Mouse (Mus musculus) forebrain, embryonic 11.5 days (tissue): ENCODE measurements at regions not wholly inside any gene's neighbourhood (a gene's known extent, or its start where the extent isn't known, plus 50 kb on each side); places are given as distances from the start of the nearest gene placed in this dataset.

Experiments
- ATAC-seq: fragments of 200-750 bp; cut with Nextera tagmentation; replicated peaks from 2 replicates; pipeline ENCODE4 v1.8.0; 2017; ENCODE audit warnings: moderate TSS enrichment; ENCODE audit not compliant: low FRiP score
- DNase-seq: peaks from one replicate; pipeline ENCODE4 v3.0.0-alpha.2; 2017; ENCODE audit warnings: low spot score
- H3K27ac ChIP-seq: fragments of 300-500 bp; sonication (generic); 2 replicates; pipeline ENCODE4 v1.5.1; 2014; ENCODE audit warnings: low read depth, low read length
- H3K27me3 ChIP-seq: fragments of 300-500 bp; sonication (generic); 2 replicates; pipeline ENCODE4 v1.6.1; 2014; ENCODE audit warnings: mild to moderate bottlenecking, low read length, mixed read lengths; ENCODE audit not compliant: control insufficient read depth, insufficient read depth
- H3K36me3 ChIP-seq: fragments of 300-500 bp; sonication (generic); 2 replicates; pipeline ENCODE4 v1.6.1; 2014; ENCODE audit warnings: mild to moderate bottlenecking, low read length, moderate library complexity, mixed read lengths; ENCODE audit not compliant: control insufficient read depth, insufficient read depth
- H3K4me1 ChIP-seq: fragments of 300-500 bp; sonication (generic); replicated peaks from 2 replicates; pipeline ENCODE4 v1.6.1; 2014; ENCODE audit warnings: low read length, mixed read lengths; ENCODE audit not compliant: control insufficient read depth, insufficient read depth
- H3K4me2 ChIP-seq: fragments of 300-500 bp; sonication (generic); 2 replicates; pipeline ENCODE4 v1.6.1; 2014; ENCODE audit warnings: low read depth, mild to moderate bottlenecking, low read length, moderate library complexity, mixed read lengths; ENCODE audit not compliant: severe bottlenecking
- H3K4me3 ChIP-seq: fragments of 300-500 bp; sonication (generic); 2 replicates; pipeline ENCODE4 v1.5.1; 2014; ENCODE audit warnings: low read depth, low read length
- H3K9ac ChIP-seq: fragments of 300-500 bp; sonication (generic); 2 replicates; pipeline ENCODE4 v1.6.1; 2014; ENCODE audit warnings: low read length
- H3K9me3 ChIP-seq: fragments of 300-500 bp; sonication (generic); 2 replicates; pipeline ENCODE4 v1.6.1; 2016; ENCODE audit warnings: low read length, mixed read lengths; ENCODE audit not compliant: control insufficient read depth
- WGBS: fragments of 180-500 bp; shearing (Covaris S2); extraction: QIAGEN DNeasy Blood & Tissue Kit; methylation state at CpG from one replicate; pipeline ENCODE4 v1.1.7; 2014; 5-methylcytosine and 5-hydroxymethylcytosine counted together

DNA sequence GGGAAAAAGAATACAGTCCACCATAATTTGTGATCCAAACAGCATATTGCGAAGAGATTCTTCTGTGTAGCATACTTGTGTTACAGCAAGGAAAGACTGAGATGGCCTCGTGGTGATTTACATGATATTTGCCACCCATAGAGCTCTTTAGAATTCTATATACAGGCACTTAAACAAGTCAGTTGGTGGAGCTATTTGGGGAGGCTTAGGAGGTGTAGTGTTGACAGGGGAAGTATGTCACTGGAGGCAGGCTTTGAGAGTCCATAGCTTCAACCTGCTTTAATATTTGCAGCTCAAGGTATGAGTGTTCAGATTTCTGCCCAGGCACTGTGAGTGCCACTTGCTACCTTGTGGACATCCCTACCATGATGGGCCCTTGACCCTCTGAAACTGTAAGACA is 187.3 kb downstream of the Ostf1 start:
- H3K36me3 ChIP-seq: no peaks in the 10 kb centered on the region
- H3K27me3 ChIP-seq: no peaks in the 10 kb centered on the region
- H3K4me3 ChIP-seq: no peak overlapping the region
- DNase-seq (no peak), ATAC-seq (no peak)
- WGBS: 70% methylated on average over 2 of the region's 2 CpGs
- H3K9ac ChIP-seq: no peak overlapping the region
- no peaks in the 10 kb centered on the region for H3K9me3 ChIP-seq
- no peak overlapping the region for H3K27ac ChIP-seq
- H3K4me1 ChIP-seq: no peaks in the 10 kb centered on the region
- H3K4me2 ChIP-seq: no peak overlapping the region

DNA sequence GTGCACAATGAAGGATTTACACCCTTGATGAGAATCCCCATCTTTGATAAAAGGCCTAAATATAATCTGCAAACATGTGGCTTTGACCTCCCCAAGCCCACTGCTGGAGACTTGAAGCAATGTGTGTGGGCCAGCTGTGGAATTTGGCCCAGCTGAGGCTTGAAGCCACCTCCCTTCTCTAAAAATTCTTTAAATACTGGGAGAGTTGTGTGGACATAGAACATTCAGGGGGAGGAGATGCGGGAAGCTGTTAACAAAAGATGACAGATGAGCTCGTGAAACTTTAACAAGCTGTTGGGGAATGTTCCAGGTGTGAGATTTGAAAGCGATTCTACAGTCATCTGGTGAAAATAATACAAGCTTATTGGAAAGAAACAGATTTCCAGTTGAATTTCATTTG is 195.3 kb downstream of the Ostf1 start:
- H3K4me1 ChIP-seq: no peaks in the 10 kb centered on the region
- no peak for ATAC-seq
- no peaks in the 10 kb centered on the region for H3K36me3 ChIP-seq
- H3K9ac ChIP-seq: no peak overlapping the region
- 61% methylated on average over 3 of the region's 3 CpGs for WGBS
- no peak overlapping the region for H3K4me3 ChIP-seq
- H3K27ac ChIP-seq: no peak overlapping the region
- no peak overlapping the region for H3K4me2 ChIP-seq
- H3K27me3 ChIP-seq: no peaks in the 10 kb centered on the region
- H3K9me3 ChIP-seq: no peaks in the 10 kb centered on the region
- DNase-seq: no peak

DNA sequence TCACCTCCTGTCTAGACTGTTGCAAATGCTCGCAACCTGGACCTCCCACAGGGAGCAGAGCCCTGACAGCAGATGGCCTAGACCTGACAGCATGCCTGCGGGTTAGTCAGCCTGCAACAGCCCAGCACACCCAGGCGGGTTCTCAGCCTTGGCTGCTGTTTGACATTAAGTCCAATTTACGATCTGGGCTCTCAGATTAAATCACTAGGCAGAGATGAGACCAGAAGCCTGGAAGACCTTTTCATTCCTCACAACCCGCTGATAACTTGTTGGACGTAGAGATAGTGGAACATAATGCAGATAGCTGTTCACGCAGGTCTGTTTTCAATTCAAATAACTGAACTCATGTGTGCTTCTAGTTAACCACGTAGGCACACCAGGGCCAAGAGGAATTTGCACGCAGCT is 211.2 kb downstream of the Ostf1 start:
- H3K27me3 ChIP-seq: no peaks in the 10 kb centered on the region
- no peak overlapping the region for H3K4me2 ChIP-seq
- ATAC-seq: no peak
- DNase-seq: peak; percentile 52
- H3K4me3 ChIP-seq: no peak overlapping the region
- no peak overlapping the region for H3K9ac ChIP-seq
- no peaks in the 10 kb centered on the region for H3K36me3 ChIP-seq
- H3K9me3 ChIP-seq: no peaks in the 10 kb centered on the region
- no peaks in the 10 kb centered on the region for H3K4me1 ChIP-seq
- WGBS: 65% methylated on average over 9 of the region's 9 CpGs
- H3K27ac ChIP-seq: no peak overlapping the region

DNA sequence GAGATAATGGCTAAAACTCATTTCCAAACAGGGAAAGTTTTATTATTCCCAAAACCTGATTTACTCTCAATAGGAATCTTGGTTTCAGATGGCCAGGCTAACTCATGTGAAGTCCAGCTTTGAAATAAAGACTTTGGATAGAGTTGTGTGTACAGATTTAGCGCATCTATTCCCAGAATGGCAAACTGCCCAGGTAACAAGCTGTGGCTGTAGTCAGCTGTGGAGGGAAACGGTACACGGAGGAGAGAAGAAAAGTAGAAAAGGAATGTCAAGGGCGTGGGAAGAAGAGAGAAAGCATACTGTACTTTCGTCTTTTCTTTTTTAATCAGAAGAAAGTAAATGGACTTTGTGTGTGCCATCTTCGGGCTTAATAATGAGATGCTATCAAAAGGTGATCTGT is 213.1 kb downstream of the Ostf1 start:
- WGBS: 88% methylated on average over 6 of the region's 6 CpGs
- Histone ChIP-seq H3K27ac (no peak overlapping the region), H3K4me1 (no peaks in the 10 kb centered on the region), H3K4me2 (no peak overlapping the region), H3K4me3 (no peak overlapping the region), H3K9ac (no peak overlapping the region), H3K36me3 (no peaks in the 10 kb centered on the region), H3K9me3 (no peaks in the 10 kb centered on the region), H3K27me3 (no peaks in the 10 kb centered on the region)
- DNase-seq (no peak), ATAC-seq (no peak)

DNA sequence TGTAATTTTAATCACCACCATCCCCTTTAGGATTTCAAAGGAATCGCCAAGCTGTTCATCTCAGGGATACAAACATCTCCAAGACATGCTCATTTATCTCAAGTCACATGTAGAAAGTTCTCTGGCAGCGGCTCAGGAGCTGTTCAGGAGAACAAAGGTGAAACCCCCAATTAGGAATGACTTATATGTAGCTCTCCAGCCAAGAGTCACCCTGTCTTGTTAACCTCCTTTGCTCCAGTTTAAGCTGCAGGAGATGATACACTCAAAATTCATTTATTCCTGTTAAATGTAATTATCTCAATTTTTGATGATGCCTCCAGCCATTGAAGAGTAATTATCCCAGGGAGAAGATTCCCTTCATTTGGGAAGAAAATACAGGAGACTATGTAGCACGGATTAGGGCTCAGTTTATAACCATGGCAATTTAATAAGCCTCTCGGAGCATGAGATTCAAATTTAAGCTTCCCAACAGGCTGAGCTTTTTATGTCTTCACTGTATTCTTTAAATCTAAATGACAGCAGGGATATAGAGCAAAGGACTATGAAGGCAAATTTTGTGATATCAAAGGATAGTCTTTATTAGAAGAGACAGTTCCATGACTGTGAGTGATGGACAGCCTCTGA is 254.0 kb downstream of the Ostf1 start:
- no peak for ATAC-seq
- Histone ChIP-seq H3K36me3 (no peaks in the 10 kb centered on the region), H3K4me2 (no peak overlapping the region), H3K27me3 (no peaks in the 10 kb centered on the region), H3K9ac (no peak overlapping the region), H3K27ac (no peak overlapping the region), H3K4me3 (no peak overlapping the region), H3K4me1 (no peaks in the 10 kb centered on the region), H3K9me3 (no peaks in the 10 kb centered on the region)
- 87% methylated on average over 4 of the region's 4 CpGs for WGBS
- DNase-seq: no peak

DNA sequence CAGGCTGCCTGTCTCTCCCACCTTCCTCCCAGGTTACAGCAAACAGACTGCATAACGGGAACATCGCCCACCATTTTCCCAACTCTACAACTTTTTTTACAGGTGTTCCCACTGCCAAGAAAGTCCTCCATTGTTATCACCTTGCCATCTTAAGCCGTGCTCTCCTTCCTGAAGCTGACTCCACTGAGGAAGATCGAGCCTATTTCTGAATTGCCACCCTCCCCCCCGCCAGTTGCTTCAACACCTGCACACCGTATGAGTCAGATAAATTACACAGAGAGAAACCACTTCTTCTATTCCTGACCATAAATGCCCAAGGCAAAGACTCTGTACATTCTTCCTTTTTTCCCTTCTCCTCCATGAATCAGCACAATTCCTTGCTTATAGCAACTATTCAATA is 263.0 kb downstream of the Ostf1 start:
- 90% methylated on average over 6 of the region's 6 CpGs for WGBS
- Histone ChIP-seq H3K36me3 (no peaks in the 10 kb centered on the region), H3K4me3 (no peak overlapping the region), H3K9me3 (no peaks in the 10 kb centered on the region), H3K4me1 (no peaks in the 10 kb centered on the region), H3K9ac (no peak overlapping the region), H3K27me3 (no peaks in the 10 kb centered on the region), H3K4me2 (no peak overlapping the region), H3K27ac (no peak overlapping the region)
- DNase-seq: no peak
- no peak for ATAC-seq

DNA sequence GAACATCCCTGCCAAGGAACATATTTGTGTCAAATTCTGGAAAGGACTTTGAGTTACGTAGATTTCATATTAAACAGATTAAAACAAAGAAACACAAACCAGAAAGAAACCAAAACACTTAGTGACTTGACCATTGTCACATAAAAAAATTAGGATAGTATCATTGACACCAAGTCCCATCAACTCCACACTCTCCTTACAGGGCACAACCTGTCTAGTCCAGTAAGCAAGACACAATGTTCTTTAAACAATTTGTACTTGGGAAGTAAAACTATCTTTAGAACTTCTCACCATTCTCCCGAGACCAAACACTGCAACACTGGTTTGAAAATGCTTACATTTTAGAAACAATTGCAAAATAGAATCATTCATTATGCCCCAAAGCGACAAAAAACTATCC is 277.7 kb downstream of the Ostf1 start:
- DNase-seq (no peak), ATAC-seq (no peak)
- Histone ChIP-seq H3K27ac (no peak overlapping the region), H3K9ac (no peak overlapping the region), H3K36me3 (no peaks in the 10 kb centered on the region), H3K4me3 (no peak overlapping the region), H3K4me1 (no peaks in the 10 kb centered on the region), H3K27me3 (no peaks in the 10 kb centered on the region), H3K9me3 (no peaks in the 10 kb centered on the region), H3K4me2 (no peak overlapping the region)
- WGBS: 84% methylated on average over 3 of the region's 3 CpGs

DNA sequence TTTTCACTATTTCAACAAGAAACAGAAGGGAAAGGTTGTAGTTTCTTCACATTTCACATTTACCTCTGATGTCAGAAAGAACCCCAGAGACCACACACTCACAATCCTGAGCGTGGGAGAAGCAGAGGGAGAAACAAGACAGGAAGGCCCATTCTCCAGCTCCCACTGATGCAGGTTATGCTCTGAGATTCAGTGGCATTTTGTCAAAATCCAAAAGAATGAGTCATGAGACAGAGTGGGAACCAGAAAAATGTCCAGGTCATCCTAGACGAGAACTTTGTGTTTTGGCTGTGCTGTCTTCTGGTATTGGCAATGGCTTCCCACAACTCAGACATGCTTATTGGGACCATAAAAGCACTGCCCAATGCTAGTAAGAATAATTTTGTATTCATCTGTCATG is 285.9 kb downstream of the Ostf1 start:
- Histone ChIP-seq H3K4me2 (no peak overlapping the region), H3K4me1 (no peaks in the 10 kb centered on the region), H3K9ac (no peak overlapping the region), H3K27ac (no peak overlapping the region), H3K9me3 (no peaks in the 10 kb centered on the region), H3K27me3 (no peaks in the 10 kb centered on the region), H3K36me3 (no peaks in the 10 kb centered on the region), H3K4me3 (no peak overlapping the region)
- WGBS: 89% methylated on average over 2 of the region's 2 CpGs
- DNase-seq (no peak), ATAC-seq (no peak)

DNA sequence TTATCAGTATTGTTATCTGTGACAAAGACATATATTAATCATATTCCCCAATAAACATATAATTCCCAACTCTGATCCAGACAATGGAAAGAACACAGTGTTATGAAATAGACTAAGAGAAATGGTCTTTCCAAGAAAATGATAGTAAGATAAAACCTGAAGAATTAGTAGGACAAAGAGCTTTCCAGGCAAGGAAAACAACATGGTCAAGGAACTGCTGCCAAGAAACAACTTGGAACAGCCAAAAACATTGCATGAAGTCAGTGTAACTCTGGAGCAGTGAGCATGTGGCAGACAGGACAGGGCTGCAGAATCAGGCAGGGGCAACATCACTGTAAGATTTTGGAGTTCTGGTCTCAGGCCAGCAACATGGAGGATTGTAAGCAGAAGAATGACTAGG is 288.0 kb downstream of the Ostf1 start:
- Histone ChIP-seq H3K4me1 (no peaks in the 10 kb centered on the region), H3K9me3 (no peaks in the 10 kb centered on the region), H3K27ac (no peak overlapping the region), H3K4me3 (no peak overlapping the region), H3K4me2 (no peak overlapping the region), H3K36me3 (no peaks in the 10 kb centered on the region), H3K9ac (no peak overlapping the region), H3K27me3 (no peaks in the 10 kb centered on the region)
- DNase-seq (no peak), ATAC-seq (no peak)
